Mouse (Mus musculus): ENCODE measurements at regions not wholly inside any gene's neighbourhood (a gene's known extent, or its start where the extent isn't known, plus 50 kb on each side); places are given as distances from the start of the nearest gene placed in this dataset.

GRCm38 (mm10) chr4:71454811-71455210 is 303.0 kb downstream of the Gm11232 start:
- no peak for TF ChIP-seq CTCF (IDR thresholded peaks at IDR 0.05; ENCODE audit: borderline replicate concordance, control insufficient read depth, extremely low read depth, insufficient read depth, low read length, poor library complexity)
- TF ChIP-seq POLR2A (IDR thresholded peaks at IDR 0.05; ENCODE audit: control insufficient read depth, extremely low read depth, insufficient read depth, low read length, poor library complexity): no peak

Data from thymus, adult 2 months (tissue).